Mouse (Mus musculus) megakaryocyte, embryonic 14.5 days (primary cell): ENCODE measurements around the gene Tesk1.

Experiments
- FLI1 ChIP-seq: IDR thresholded peaks from 2 replicates; pipeline ENCODE4 v1.6.1; 2012; ENCODE audit warnings: low read length, inconsistent platforms, mixed read lengths
- GATA1 ChIP-seq: IDR thresholded peaks from 3 replicates; pipeline ENCODE4 v1.6.1; 2012; ENCODE audit warnings: mixed read lengths, low read length, inconsistent platforms, borderline replicate concordance

GRCm38 (mm10) chr4:43478534-43478858 is 36.8 kb downstream of the Tesk1 start:
- TF ChIP-seq GATA1 (no peak), FLI1 (no peak)
